Mouse (Mus musculus) stomach, embryonic 15.5 days (tissue): ENCODE results near the gene Ndufab1. TPM values are rescaled to one million over a fixed set of nuclear protein-coding genes. Genes with fewer than 3 reads are reported as not detected.
A peak's percentile ranks its signal among the peaks of the same experiment; 100 is the strongest.

Experiments used
- ATAC-seq: fragments of 200-750 bp; cut with Nextera tagmentation; 2 replicates; pipeline ENCODE4 v1.8.0; 2017; ENCODE audit warnings: low read depth, moderate number of reproducible peaks, moderate TSS enrichment; ENCODE audit not compliant: insufficient read depth, low FRiP score
- H3K27ac ChIP-seq: fragments of 300-500 bp; sonication (generic); 2 replicates; pipeline ENCODE4 v1.5.1; 2015; ENCODE audit warnings: mild to moderate bottlenecking, inconsistent platforms
- H3K27me3 ChIP-seq: fragments of 300-500 bp; sonication (generic); replicated peaks from 2 replicates; pipeline ENCODE4 v1.6.1; 2015; ENCODE audit warnings: inconsistent platforms
- H3K36me3 ChIP-seq: fragments of 300-500 bp; sonication (generic); 2 replicates; pipeline ENCODE4 v1.6.1; 2015; ENCODE audit warnings: inconsistent platforms
- H3K4me1 ChIP-seq: fragments of 300-500 bp; sonication (generic); 2 replicates; pipeline ENCODE4 v1.6.1; 2015; ENCODE audit warnings: inconsistent platforms
- H3K4me2 ChIP-seq: fragments of 300-500 bp; sonication (generic); 2 replicates; pipeline ENCODE4 v1.6.1; 2015; ENCODE audit warnings: mild to moderate bottlenecking, inconsistent platforms
- H3K4me3 ChIP-seq: fragments of 300-500 bp; sonication (generic); replicated peaks from 2 replicates; pipeline ENCODE4 v1.5.1; 2015; ENCODE audit warnings: inconsistent platforms
- H3K9ac ChIP-seq: fragments of 300-500 bp; sonication (generic); 2 replicates; pipeline ENCODE4 v1.6.1; 2015; ENCODE audit warnings: inconsistent platforms
- H3K9me3 ChIP-seq: fragments of 300-500 bp; sonication (generic); 2 replicates; pipeline ENCODE4 v1.6.1; 2016; ENCODE audit warnings: inconsistent platforms
- WGBS: fragments of 180-500 bp; shearing (Covaris S2); methylation state at CpG from one replicate; pipeline ENCODE4 v1.1.7; 2015; 5-methylcytosine and 5-hydroxymethylcytosine counted together
- polyA plus RNA-seq: library from polyadenylated mRNA; unstranded; fragments of >200 nt; fragmentation: Nextera tagmentation; extraction: Ambion mirVana; gene quantifications from 2 replicates; pipeline ENCODE4 v1.2.1, GENCODE M21; 2015

Gene Ndufab1
- polyA plus RNA-seq = 708 and 737 TPM in 2 replicates

DNA sequence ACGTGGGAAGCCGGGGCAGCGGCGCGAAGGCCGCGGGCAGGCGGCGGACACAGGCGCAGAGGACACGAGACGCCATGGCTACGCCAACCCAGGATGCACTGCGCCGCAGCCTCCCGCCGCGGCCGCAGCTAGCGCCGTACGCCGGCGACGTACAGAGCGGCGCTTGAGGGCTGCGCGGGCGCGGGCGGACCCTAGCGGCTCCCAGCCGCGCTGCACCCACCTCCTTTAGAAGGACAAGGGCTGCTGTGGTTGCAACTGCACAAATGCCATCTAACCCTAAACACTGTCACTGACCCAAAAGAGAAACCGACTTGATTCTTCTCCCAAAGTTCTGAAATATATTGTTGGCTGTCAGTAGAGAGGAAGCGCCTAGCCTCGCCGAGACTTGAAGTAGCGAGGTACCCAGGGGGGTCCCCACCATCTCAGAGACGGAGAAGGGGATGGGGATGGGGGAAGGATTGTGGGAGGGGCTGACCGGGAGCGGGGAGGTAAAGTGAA, at the start of gene Ndufab1:
Gene Ndufab1, minus strand, starts transcription at position 140 of the 498 bp plus-strand sequence.
- H3K9ac ChIP-seq = peak within 1 kb of the TSS; percentile 60
- H3K27ac ChIP-seq = no peak within 1 kb of the TSS
- peak within 1 kb of the TSS; percentile 64 for H3K4me3 ChIP-seq
- no peaks in the 10 kb centered on the region for H3K9me3 ChIP-seq
- H3K27me3 ChIP-seq = no peaks in the 10 kb centered on the region
- H3K36me3 ChIP-seq = peaks cover 21% of the 10 kb centered on the region
- ATAC-seq = peak; percentile 99
- peak within 1 kb of the TSS; percentile 82 for H3K4me2 ChIP-seq
- H3K4me1 ChIP-seq = peaks cover 11% of the 10 kb centered on the region
- WGBS = 4% methylated on average over 38 of the region's 43 CpGs

DNA sequence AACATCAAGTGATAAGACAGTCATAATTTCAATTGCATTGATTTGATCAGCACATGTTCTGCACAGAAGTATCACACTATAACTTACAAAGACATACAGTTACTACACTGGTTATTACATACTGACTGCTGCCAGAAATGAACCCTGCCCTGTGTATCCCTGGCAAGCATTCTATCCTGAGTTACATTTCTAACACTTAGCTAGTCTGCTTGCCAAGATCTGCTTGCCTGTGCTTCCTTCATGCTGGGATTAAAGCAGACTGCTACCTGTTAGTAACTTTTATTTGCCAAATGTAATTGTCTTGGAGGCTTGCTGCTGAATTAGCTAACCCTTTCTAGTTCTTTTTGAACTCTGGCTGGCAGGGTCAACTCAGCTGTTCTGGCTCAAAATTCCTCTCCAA, 39.3 kb upstream of the Ndufab1 start:
- no peaks in the 10 kb centered on the region for H3K4me1 ChIP-seq
- H3K36me3 ChIP-seq = peaks cover 63% of the 10 kb centered on the region
- no peak for ATAC-seq

DNA sequence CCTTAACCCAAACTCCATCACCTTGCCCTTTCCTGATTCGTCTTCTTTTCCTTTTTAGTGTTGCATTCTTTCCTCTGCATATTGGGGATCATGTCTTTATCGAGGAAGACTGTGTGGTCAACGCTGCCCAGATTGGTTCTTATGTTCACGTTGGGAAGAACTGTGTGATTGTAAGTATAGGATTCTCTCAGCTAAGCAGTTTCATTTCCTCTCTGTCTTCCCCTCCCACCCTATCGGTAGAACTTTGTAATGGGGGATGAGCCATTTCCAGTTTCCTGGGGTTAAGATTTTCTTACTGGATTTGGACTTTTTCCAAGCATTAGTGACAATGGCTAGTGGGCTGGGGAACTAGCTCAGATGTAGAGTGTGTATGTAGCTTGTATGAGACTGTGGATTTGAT, 36.5 kb upstream of the Ndufab1 start:
- WGBS = 94% methylated on average over 5 of the region's 5 CpGs
- Histone ChIP-seq H3K4me1 (no peaks in the 10 kb centered on the region), H3K27me3 (no peaks in the 10 kb centered on the region), H3K9me3 (no peaks in the 10 kb centered on the region), H3K27ac (no peak overlapping the region), H3K9ac (no peak overlapping the region), H3K4me3 (no peak overlapping the region), H3K36me3 (peaks cover 51% of the 10 kb centered on the region), H3K4me2 (no peak overlapping the region)
- no peak for ATAC-seq

More for the DNA sequence above, 39.3 kb upstream of the Ndufab1 start:
- Histone ChIP-seq H3K9ac (no peak overlapping the region), H3K27me3 (no peaks in the 10 kb centered on the region), H3K27ac (no peak overlapping the region), H3K9me3 (no peaks in the 10 kb centered on the region), H3K4me2 (no peak overlapping the region), H3K4me3 (no peak overlapping the region)

DNA sequence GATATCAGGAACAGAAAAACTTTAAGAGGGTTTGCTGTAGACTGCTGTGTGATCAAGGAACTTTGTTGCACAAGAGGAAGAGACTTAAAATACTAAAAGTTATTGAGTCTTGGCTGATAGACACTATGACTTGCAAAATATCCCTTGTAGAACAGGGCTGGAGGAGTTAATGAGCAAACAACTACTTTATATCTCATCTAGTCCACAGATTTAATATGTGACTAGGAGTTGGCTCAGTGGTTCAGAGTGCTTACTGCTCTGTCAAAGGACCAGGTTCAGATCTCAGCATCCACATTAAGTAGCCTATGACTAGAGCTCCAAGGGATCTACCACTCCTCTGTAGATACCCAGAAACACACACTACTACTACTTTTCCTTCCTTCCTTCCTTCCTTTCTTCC, 35.4 kb upstream of the Ndufab1 start:
- peaks cover 45% of the 10 kb centered on the region for H3K36me3 ChIP-seq
- no peak overlapping the region for H3K27ac ChIP-seq
- no peaks in the 10 kb centered on the region for H3K27me3 ChIP-seq
- H3K9me3 ChIP-seq = no peaks in the 10 kb centered on the region
- no peaks in the 10 kb centered on the region for H3K4me1 ChIP-seq
- H3K4me3 ChIP-seq = no peak overlapping the region
- H3K4me2 ChIP-seq = no peak overlapping the region
- ATAC-seq = no peak
- H3K9ac ChIP-seq = no peak overlapping the region

DNA sequence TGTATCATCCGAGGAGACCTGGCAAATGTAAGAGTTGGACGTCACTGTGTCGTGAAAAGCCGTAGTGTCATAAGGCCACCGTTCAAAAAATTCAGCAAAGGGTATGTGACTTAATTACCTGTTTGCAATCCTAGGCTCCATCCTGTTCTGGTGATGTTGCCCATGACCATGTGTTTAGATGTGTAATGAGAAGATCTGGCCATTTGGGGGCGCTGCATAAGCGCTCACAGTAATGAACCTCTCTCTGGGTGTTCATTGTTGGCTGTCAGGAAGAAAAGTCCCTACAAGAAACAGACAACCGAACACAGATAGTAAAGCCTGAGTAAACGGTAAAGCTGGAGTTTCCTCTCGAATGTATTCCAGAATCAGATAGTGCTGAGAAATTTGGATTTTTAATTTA, 33.4 kb upstream of the Ndufab1 start:
- H3K9me3 ChIP-seq = no peaks in the 10 kb centered on the region
- no peaks in the 10 kb centered on the region for H3K27me3 ChIP-seq
- WGBS = 72% methylated on average over 10 of the region's 10 CpGs
- H3K27ac ChIP-seq = no peak overlapping the region
- no peaks in the 10 kb centered on the region for H3K4me1 ChIP-seq
- peaks cover 30% of the 10 kb centered on the region for H3K36me3 ChIP-seq
- no peak overlapping the region for H3K4me3 ChIP-seq
- no peak overlapping the region for H3K9ac ChIP-seq
- no peak for ATAC-seq
- no peak overlapping the region for H3K4me2 ChIP-seq

DNA sequence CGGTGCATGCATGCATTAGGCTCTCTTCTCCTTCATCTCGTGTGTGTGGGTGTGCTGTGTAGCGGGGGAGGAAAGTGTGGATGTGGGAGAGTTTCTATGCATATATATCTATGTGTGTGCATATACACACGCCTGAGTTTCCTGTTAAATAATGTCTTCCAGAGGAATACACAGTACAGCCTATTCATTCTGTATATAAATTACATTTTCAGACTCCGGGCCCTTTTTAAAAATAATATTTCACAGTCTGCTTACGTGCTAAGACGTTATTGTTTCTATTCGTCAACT, 31.6 kb upstream of the Ndufab1 start:
- H3K4me1 ChIP-seq = no peaks in the 10 kb centered on the region
- H3K9ac ChIP-seq = peak overlapping the region; percentile 89; the same call in 1 of the 2 replicates
- peak overlapping the region; percentile 59 for H3K4me2 ChIP-seq
- 16% methylated on average over 8 of the region's 8 CpGs for WGBS
- no peaks in the 10 kb centered on the region for H3K27me3 ChIP-seq
- no peak; the same call in 1 of the 2 replicates for ATAC-seq
- H3K4me3 ChIP-seq = peak overlapping the region; percentile 84
- H3K36me3 ChIP-seq = peaks cover 12% of the 10 kb centered on the region; the same call in 1 of the 2 replicates
- H3K9me3 ChIP-seq = no peaks in the 10 kb centered on the region
- H3K27ac ChIP-seq = peak overlapping the region; percentile 79

DNA sequence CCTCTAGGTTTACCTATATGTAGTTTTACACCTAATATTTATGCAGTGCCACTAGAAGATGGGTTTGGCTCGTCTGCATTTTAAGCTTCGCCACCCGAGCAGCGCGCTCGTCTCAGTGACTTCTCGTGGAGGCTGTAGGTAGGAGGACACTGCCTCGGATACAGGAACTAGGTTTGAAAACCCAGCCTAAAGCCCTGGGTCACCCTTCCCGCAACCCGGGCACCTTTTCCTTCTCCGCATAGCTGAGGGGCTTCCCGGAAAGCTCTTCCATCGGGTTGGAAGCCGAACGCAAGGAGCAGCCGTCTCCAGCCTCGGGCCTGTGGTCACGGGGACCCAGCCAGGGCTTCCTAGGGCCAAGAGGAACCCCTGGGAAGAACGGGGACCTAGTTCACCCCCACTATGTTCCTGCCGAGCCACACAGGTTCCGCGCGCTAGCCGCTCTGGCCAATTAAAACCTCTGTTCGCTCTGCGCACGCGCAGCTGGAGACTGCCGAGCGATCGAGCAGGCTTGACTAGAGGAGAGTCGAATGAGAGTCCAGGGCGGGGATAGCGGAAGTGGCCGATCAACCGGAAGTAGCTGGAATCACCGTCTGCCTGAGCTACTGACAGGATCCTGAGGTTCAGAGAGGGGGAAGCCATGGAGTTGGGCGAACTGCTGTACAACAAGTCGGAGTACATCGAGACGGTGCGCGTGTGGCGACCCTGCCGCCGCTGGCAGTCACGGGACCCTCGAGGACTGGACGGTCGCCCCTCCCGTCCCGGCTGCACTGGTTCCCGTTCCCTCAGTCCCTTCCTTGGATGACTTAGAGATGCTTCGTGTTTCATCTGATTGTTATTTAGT, 31.0 kb upstream of the Ndufab1 start, which contains the start of the genes Palb2 and Dctn5:
Gene Palb2, minus strand, starts transcription at position 489 of the 841 bp plus-strand sequence.
Gene Dctn5, plus strand, starts transcription at position 545 of the 841 bp plus-strand sequence.
- ATAC-seq = peak; percentile 99
- Histone ChIP-seq H3K27ac (peak within 1 kb of the TSS; percentile 79), H3K27me3 (no peaks in the 10 kb centered on the region), H3K9ac (peak within 1 kb of the TSS; percentile 89), H3K4me1 (no peaks in the 10 kb centered on the region), H3K36me3 (peaks cover 10% of the 10 kb centered on the region; the same call in 1 of the 2 replicates), H3K9me3 (no peaks in the 10 kb centered on the region), H3K4me3 (peak within 1 kb of the TSS; percentile 84), H3K4me2 (peak within 1 kb of the TSS; percentile 59)
- WGBS = under 1% methylated on average over 54 of the region's 54 CpGs

DNA sequence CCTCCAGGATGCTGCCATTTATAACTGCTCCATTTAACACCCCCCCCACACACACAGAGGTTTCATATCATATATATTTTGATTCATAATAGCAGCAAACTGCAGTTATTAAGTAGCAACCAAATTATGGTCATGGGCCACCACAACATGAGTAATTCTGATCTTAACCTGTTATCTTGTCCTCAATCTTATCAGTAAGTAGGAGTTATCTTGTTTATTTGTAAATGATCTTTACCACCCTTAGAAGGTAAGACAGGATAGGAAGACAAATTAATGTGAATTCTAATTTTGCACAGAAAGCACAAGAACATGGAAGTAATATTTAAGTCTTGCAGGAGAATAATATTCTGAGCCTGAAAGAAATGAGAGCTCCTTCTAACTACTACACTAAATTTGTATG, 30.1 kb upstream of the Ndufab1 start:
- Histone ChIP-seq H3K27ac (no peak overlapping the region), H3K27me3 (no peaks in the 10 kb centered on the region), H3K9me3 (no peaks in the 10 kb centered on the region), H3K4me3 (peak overlapping the region; percentile 84), H3K36me3 (peaks cover 9% of the 10 kb centered on the region; the same call in 1 of the 2 replicates), H3K9ac (no peak overlapping the region), H3K4me1 (no peaks in the 10 kb centered on the region), H3K4me2 (peak overlapping the region; percentile 56)
- ATAC-seq = no peak

DNA sequence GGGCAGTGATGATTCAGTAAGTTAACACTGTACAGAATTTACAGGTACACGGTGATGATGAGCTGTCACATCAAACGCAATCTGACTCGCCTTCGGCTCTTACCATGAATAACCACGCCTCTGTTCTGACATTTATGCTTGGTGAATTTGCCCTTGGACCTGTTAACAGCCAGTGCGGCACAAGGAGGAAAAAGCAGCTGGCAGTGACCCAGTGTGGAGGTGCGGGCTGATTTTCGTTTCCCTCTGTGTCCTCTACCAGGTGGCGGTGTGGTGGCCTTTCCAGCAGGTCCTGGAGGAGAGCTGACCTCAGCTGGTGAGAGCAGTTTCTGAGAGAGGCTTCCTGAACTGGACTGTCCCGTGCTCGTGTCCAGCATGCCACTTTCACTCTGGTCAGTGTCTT, 25.3 kb upstream of the Ndufab1 start:
- Histone ChIP-seq H3K4me3 (no peak overlapping the region), H3K27ac (no peak overlapping the region), H3K36me3 (peaks cover 11% of the 10 kb centered on the region; the same call in 1 of the 2 replicates), H3K9me3 (no peaks in the 10 kb centered on the region), H3K4me2 (no peak overlapping the region), H3K27me3 (no peaks in the 10 kb centered on the region), H3K4me1 (no peaks in the 10 kb centered on the region), H3K9ac (no peak overlapping the region)
- 93% methylated on average over 11 of the region's 11 CpGs for WGBS
- ATAC-seq = no peak

DNA sequence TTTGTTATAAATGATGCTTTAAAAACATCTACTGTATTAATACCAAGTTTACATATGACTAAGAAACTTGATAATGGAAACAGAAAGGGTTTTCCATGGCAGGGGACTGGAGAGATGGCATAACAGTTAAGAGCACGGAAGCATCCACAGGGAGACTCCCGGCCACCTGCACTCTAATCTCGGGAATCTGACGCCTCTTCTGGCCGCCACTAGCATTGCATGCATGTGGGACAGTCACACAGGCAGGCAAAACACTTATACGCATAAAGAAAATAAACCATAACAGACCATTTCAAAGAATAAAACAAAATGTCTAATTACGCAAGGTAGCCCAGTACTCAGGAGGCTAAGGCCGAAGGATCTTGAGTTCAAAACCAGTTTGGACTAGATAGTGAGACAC, 23.9 kb upstream of the Ndufab1 start:
- Histone ChIP-seq H3K4me1 (no peaks in the 10 kb centered on the region), H3K27me3 (no peaks in the 10 kb centered on the region), H3K36me3 (peaks cover 11% of the 10 kb centered on the region; the same call in 1 of the 2 replicates), H3K9ac (no peak overlapping the region), H3K27ac (no peak overlapping the region), H3K4me3 (no peak overlapping the region), H3K9me3 (no peaks in the 10 kb centered on the region), H3K4me2 (no peak overlapping the region)
- WGBS = 77% methylated on average over 8 of the region's 8 CpGs
- no peak for ATAC-seq

DNA sequence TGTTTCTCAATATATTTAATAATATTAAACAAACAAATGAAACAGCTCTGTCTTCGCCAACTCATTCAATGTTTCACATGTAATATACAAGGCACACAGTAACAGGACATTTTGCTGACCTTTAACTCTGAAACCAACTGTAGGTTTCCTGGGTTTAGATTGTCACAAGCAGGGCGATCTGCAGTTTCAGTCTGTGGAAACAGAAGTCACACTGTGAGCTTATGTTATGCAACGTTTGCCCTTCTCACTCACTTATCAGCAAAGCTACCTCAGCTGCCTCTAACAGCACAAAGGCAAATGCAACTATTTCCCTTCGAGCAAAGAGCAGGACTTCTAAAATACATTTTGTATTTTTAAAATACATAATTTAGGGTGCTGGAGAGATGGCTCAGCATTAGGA, 21.8 kb upstream of the Ndufab1 start:
- H3K36me3 ChIP-seq = peaks cover 11% of the 10 kb centered on the region; the same call in 1 of the 2 replicates
- H3K27ac ChIP-seq = no peak overlapping the region
- H3K4me3 ChIP-seq = no peak overlapping the region
- WGBS = 81% methylated on average over 4 of the region's 4 CpGs
- H3K4me1 ChIP-seq = no peaks in the 10 kb centered on the region
- H3K27me3 ChIP-seq = no peaks in the 10 kb centered on the region
- ATAC-seq = no peak
- no peak overlapping the region for H3K4me2 ChIP-seq
- H3K9ac ChIP-seq = no peak overlapping the region
- no peaks in the 10 kb centered on the region for H3K9me3 ChIP-seq

DNA sequence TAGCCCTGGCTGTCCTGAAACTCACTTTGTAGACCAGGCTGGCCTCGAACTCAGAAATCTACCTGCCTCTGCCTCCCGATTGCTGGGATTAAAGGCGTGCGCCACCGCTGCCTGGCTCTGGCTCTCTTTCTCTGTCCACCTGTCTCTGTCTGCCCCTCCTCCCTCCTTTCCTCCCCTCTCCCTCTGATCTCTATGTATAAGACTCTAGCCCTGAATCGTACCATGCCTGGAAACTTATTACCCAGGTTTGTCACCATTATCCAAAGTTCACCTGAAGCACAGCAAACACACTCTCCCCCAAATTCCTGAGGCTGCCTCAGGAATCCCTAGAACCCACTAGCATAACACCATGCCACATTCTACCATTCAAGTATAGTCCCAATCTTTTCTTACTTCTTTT, 6.5 kb upstream of the Ndufab1 start:
- Histone ChIP-seq H3K27ac (no peak overlapping the region), H3K36me3 (0 out of 2 replicates have a peak, but pooled peaks cover 4% of the 10 kb centered on the region), H3K4me2 (no peak overlapping the region), H3K9me3 (no peaks in the 10 kb centered on the region), H3K9ac (no peak overlapping the region), H3K27me3 (no peaks in the 10 kb centered on the region), H3K4me1 (no peaks in the 10 kb centered on the region), H3K4me3 (no peak overlapping the region)
- no peak for ATAC-seq
- WGBS = 92% methylated on average over 6 of the region's 6 CpGs
